Mouse (Mus musculus): ENCODE measurements around the gene Sorcs2.
"Not testable (repeated sequence)": the region's sequence is repeated elsewhere in the genome, so short reads cannot be mapped to it uniquely, and the experiment has no call there.

The Sorcs2 gene

DNA sequence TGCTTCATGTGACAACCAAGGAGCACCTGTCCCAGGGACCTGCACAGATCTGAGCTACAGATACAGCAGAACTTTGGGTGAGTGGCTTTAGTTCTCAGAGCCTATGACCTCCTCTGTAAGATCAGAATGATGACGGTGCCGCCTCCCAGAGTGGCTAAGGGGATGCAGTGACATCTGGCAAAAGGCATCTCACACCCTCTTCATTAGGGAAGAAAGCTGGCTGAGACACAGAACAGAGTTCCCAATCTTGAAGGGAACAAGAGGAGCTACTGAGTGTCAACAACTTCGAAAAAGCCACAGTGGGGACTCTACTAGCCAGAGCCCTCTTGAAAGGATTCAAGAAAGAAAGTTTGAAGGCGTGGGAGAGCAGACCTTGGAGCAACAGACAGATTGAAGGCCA, 100.7 kb downstream of the Sorcs2 start:
- DNase-seq, result no peak

DNA sequence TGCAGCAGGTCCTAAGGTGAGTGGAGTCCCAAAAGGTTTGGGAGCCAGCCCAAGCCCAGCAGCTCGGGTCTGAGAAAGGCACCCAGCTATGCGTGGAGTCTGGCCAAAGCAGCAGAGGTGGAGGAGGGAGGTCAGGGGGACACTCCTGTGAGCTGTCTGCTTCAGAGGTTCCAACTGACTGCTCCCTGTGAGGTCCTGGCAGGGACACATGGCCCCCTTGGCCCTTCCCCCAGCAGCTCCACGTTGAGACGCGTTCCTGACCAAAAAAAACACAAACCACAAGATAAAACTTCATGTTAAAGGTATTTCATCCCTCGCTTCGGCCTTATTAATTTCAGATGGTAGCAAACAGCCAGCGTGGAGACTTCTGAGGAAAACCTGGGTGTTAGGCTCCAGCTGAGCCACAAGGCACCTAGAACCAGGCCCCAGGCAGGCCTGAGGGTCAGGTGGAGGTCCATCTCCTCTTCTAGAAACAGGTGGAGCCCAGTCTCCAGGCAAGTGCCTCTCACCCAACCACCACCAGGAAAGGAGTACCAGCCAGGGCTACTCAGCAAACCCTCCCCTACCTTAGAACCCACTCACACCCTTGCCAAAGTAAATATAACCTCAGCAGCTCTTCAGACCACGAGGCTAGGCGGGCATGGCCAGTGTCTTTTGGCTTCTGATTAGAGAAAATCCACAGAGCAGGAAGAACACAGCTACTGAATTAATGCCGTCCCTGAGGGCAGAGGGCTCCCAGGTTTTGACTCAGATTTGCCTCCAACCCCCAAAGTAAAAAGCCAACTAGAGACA, 104.6 kb downstream of the Sorcs2 start:
- peak; percentile 22 to 54 for DNase-seq

DNA sequence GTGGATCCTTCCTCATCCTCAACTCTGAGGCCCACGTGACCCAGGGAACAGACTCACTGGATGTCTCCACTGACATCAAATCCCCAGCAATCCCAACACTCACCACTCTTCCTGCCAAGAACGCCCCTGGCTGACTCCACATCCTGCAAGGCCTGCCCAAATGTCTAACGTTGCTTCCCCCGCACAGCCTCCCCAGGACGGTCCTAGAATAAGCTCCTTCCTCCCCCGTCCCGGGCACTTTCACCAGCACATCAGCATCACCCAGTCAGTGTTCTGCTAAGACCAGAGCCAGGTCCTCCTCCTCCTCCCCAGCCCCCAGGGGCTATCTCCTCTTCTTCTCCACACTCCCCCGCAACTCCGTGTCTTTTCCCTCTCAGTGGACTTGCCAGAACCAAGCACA, 105.6 kb downstream of the Sorcs2 start:
- DNase-seq, result peak; percentile 35 to 65

DNA sequence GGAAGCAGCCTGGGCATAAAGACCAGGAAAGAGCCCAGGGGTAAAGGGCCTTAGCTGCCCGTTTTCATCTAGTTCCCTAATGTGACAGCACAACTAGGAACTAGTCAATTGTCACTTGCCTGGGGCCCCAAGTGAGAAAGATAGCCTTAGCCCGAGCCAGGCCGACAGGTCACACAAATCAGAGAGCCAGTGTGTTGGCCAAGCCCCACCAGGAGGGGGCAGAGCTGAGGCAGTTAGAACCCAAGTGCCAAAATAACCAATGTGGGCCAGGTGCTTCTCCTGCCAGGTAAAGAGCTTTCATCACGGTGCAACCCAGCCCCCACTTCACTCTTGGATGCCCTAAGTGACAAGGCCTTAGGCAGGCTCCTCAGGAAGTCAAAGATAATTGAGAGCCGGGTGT, 106.7 kb downstream of the Sorcs2 start:
- peak; percentile 41 to 44 for DNase-seq

DNA sequence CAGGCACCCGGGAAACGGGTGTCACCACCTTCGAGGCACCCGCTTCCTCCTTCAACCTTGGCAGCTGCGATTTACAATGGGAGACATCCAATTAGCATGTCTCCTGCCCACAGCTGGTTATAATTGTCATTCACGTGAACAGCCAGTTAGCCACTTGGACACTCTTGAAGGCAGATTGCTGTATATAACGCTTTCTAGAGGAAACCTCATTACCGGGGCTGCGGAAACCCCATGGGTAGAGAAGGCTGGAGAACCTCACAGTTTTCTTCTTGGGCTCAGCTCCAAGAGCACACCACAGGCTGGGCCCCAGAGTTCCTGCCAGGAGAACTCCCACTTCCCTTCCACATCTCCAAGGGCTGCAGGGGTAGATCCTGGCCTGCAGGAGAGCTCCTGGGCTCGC, 112.5 kb downstream of the Sorcs2 start:
- DNase-seq, result peak; percentile 27 to 37

DNA sequence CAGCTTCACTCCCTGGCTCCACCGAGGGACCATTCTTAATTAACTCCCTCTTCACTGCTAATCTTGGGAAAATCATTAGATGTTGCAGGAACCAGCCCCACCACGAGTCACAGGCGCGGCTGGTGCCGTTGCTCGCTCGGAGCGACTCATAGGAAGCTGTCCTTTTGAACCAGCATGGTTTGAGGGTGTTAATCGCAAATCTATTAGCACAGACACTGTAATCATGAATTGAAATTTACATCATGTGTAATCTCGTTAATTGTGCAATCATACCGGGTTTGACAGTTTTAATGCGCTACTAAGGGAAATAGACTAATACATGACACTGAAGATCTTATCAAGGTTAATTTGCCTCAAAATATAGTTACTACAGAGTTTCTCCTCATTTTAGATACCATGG, 118.0 kb downstream of the Sorcs2 start:
- no peak for DNase-seq

DNA sequence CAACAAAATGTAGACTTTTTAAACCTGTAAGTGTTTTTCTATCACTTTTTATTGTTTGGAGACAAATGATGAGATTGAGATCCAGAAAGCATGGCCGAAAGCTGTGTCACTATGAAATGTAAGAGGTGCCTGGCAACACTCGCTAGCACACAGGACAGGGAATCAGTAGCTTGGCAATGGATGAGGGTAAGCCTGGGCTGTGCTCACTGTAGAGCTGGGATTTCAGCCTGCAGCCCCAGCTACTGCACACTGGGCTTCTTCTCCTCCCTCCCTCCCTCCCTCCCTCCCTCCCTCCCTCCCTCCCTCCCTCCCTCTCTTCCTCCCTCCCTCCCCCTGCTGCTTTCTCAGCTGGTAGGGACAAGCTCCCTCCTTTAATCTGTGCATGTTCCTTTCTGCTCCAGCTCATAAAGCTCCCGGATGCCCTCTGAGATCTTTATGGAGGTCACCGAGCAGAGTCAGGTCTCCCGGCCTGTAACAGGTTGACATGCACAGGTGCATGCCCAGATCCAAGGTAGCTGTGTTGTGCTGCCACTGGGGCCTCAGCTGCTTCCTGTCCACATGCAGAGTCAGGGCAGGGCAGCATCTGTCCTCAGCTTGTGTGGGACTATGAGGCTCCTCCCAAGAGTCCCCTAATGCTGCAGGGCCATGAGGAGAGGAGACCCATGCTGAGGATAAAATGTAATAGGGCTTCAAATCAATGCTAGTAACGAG, 123.1 kb downstream of the Sorcs2 start:
- no peak for DNase-seq

DNA sequence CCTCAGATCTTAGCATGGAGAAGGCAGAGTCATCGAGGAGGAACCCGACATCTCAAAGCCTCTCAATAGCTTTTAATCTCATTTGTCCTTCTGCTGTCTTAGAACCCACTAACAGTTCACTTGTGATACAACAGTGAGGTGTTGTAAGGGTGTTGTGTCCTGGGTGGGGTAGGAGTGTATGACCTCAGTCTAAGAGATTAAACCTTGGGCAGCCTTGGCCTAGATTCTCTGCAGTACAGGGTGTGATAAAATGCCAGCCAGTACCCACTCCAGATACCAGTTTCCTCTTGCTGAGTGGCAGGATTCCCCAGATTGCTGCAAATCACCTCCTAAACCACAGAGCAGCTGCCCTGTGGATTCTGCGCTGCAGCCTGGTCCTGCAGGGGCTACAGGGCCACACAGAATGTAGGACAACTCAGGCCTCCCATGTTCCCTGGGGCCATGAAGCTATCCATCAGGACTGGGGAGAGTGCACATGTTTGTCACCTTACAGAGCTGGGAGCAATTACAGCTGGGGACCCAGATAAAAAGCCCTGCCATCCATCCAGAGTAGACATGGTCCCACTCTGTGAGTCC, 130.7 kb downstream of the Sorcs2 start:
- DNase-seq, result no peak

DNA sequence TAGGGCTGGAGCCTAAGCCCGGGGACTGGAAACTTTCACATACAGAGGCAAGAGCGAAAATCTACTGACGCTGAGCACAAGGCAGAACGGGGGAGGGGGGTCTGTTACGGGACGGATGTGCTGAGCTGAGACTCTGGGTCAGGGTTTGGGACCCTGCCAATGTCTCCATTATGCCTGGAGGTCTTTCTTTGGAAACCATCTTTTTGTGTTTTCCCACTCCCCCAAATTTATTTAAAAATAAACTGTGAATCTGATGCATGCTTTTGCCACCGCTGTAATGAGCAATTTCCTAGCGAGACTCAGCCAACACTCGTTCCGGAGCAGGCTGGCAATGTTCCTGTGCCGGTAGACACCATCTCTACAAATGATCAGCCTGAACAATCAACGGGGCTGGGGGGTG, 137.1 kb downstream of the Sorcs2 start:
- peak; percentile 37 to 41 for DNase-seq

DNA sequence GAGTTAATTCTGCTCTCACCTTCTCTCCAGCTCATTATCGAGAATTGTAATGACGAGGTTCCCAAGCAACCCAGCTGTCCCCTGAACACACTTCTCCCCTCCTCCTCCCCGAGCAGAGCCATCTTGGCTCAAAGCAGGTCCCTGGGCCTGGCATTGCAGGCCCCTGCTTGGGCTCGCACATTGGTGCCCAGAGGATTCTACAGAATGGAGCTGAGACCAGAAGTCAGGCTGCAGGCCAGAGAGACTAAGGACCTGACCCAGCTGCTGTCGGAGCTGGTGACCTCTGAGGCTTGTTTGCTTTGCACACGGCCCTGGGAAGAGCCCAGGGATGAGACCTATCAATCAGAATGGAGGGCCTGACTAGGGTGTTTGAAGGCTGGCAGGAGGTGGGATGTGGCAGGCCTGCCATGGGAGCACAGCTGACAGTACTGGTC, 138.2 kb downstream of the Sorcs2 start:
- DNase-seq, result no peak

DNA sequence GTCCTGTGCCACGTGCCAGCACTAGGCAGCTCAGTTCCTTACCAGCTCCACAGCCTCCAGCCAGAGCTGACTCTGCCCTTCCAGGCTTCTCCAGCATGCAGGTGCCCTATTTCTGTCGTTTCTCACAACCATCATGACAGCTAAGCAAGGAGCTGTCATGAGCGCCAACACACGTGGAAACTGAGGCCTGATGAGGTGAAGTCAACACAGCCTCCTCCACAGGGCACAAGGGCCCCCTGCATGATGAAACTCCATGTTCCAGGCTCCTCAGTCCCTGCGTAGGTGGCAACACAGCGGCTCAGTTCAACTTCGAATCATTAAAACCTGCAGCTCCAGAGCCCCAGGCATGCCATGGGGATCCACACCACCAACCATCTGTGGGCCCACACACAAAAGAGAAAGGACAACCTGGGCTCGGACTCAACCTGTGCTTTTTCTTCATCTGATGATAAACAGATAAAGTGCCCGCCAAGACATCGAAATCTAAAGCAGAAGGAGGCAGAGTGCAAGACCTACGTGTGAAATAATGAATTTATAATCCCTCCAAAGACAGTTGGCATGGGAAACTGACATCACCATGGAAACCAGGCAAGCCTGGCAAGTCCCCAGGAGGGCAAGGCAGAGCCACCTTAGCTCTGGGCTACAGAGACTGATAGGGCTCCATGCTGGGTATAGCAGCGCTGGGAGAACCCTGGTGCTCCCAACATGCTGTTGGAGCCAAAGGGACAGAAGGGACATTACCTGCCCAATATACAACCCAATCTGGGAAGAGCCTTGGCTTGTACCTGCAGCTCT, 139.4 kb downstream of the Sorcs2 start:
- DNase-seq, result no peak

DNA sequence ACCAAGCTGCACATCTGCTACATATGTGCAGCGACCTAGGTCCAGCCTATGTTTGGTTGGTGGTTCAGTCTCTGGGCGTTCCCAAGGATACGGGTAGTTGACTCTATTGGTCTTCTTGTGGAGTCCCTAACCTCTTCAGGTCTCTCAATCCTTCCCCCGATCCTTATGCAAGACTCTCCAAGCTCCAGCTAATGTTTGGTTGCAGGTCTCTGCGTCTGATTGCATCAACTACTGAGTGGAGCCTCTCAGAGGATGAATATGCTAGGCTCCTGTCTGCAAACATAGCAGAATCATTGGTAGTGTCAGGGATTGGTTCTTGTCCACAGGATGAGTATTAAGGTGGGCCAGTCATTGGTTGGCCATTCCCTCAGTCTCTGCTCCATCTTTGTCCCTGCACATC, 140.9 kb downstream of the Sorcs2 start:
- no peak for DNase-seq

DNA sequence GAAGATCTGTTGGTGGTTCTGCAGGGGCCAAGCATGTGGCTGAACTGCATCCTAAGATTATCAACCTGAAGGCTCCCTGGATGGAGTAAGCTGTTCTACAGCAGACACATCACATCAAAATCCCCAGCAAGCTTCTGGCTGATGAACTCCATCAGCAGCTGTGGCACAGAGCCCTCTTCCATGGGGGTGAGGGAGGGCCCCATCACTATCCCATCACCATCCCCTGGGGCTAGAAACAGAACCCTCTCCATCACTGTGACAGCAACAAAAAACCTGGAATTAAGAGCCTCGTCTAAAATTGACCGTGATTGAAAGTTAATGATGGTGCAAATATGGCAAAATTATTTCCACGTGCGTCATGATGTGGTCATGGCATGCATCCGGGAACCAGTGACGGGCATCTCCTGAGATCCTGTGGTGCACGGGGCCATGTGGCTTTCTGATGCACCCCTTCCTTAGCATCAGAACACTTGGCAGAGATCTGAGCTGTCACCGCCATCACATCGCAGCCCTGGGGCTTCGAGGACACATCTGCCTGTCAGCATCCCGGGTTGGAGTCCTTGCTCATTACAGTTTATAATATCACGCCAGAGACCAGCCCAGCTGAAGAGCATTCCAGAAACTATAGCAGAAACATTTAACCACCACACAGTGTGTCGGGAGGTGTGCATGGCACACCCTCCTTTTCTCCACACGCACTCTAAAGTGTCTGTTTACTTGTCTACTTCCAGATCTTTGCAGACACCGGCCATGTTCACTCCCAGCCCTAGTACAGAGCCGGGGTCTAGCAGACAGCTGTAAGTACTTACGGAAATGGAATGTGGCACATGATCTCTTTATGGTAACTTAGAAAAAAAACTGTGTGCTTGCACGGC, 143.1 kb downstream of the Sorcs2 start:
- no peak for DNase-seq

DNA sequence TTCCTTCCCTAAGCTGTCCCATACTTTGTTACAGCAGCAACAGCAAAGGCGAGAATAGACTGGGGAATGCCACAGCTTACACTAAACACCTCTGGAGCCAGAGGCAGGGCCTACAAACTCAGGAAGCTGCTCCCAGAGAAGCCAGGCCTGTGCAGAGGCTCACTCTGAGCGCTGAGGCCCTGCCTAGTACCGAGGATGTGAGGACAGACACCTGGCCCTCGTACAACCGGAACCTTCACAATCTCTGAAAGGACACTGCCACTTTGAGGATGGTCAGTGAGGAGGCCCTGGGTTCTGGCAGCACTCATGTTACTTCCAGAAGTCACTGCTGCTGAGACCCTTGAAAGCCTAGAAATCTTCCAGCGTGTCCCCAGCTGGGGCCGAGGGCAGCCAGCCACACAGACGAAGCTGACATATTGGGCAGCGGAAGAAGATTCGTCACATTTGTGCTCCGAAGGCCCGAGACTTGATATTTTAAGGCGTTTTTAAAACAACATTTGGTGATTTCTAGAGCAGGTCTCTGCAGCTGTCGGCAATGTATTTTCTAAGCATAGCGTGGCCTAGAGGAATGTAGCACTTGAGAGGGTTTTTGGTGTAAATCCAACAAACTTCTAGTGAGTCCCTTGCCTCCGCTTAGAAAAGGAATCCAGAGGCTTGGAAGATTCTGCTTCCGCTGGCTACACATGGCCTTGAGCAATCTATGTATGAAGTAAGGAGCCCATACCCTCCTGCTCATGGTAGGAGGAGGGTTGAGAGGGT, 145.0 kb downstream of the Sorcs2 start:
- peak; percentile 55 to 62 for DNase-seq

DNA sequence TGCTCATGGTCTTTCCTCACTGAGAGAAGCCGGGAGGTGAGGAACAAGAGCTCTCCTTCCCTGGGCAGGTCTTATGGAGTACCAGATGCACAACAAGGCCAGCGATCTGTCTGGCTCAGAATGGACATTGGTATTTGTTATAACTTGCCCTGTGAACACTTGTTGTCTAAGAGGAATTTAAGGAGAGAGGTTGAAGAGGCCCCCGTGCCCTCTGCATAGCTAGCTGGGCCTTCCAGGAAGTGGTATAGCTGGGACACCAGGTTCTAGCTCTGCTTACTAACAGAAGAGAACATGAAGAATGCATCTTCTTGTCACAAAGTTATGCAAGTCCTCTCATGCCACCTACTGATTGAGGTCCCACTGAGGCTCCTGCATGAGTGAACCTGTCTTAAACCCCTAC, 149.9 kb downstream of the Sorcs2 start:
- no peak for DNase-seq

DNA sequence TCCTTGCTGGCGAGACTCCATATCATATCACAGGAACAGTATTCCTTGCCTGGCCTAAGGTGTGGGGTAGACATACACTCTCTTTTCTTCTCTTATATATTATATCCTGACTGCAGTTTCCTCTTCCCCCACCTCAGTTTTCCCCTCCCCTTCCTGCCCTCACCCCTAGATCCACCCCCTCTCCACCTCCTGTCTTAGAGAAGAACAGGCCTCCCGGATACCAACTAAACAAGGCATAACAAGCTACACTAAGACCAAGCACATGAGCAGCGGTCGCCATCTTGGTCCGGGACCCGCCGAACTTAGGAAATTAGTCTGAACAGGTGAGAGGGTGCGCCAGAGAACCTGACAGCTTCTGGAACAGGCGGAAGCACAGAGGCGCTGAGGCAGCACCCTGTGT, 160.4 kb downstream of the Sorcs2 start:
- not testable (repeated sequence) for DNase-seq

DNA sequence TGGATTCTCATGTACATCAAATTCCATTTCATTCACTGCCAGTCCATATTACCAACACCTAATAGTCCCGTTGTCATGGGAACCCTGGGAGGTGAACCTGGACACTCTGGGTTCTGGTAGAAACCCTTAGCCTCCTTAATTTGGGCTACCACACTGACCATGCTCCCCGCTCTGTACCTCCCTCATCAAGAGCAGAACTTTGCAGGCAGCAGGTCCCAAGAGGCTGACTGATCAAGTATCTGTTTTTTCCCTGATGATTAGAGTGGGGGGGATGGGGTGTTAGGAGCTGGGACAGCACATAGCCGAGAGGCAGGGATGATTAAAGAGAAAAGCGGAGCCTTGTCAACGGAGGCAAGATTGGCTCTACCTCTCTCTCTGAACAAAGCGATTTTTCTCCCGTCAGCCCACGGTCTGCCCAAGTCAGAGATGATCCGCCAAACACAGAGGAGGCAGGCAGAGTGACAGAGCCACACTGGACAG, 167.6 kb downstream of the Sorcs2 start:
- no peak for DNase-seq

DNA sequence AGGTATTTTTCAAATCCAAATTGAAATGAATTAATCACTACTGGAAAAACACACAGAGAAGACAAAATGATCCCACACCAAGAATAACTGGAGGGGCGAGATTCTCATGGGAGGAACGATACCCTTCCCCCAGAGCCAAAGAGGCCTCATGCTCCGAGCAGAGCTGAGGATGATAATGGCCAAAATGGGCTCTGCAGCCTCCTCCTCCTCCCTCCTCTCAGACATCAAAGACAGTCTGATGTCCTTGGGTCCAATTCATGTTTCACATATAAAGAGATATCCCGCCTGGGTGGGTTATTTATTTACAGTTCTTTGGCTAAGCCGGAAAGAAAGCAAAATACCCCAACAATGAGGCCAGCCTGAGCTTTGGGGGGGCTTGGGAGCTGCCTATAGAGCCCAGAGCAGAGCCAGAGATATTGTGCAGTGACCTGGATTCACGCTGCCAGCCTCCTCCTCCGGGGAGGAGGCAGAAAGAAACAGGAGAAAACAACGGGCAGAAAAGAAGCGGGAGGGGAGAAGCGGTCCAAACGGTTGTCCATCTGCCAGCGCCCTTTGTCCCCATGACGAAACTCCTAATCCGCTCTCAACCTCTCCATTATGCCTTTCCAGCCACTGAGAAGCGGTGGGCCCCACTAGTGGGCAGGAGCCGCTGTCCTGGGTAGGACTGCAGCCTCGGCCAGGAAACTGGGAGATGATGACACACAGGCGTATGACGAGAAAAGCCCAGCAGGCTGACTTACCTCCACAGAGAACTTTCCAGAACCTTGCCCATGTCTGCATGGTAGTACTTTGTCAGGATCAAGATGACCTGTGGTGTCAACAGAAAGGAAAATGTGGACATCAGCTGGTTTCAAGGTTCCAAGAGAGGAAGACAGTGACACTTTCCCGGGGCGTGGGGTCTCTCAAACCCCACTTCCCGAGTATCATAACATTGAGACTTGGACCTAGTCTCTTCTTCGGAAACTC, 169.3 kb downstream of the Sorcs2 start:
- DNase-seq, result peak in 1 of 2 experiments; percentile 19

DNA sequence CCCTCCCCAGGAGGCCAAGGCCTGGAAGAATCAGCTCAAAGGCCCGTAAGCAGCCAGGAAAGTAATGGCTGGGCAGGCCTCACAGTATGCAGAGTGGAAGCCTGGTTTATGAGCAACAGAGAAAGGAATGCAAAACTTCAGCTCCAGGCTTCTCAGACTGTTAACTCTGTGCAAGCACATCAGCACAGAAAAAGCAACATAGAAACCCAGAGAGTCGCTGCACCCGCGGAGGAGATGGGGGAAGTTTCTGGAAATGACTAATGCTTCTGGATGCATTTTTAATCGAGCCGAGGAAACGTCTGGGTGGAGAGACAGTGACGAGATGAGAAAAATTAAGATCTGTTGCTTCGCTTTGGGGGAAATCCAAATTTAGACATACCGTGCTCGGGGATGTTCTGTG, 171.6 kb downstream of the Sorcs2 start:
- peak; percentile 38 to 60 for DNase-seq

DNA sequence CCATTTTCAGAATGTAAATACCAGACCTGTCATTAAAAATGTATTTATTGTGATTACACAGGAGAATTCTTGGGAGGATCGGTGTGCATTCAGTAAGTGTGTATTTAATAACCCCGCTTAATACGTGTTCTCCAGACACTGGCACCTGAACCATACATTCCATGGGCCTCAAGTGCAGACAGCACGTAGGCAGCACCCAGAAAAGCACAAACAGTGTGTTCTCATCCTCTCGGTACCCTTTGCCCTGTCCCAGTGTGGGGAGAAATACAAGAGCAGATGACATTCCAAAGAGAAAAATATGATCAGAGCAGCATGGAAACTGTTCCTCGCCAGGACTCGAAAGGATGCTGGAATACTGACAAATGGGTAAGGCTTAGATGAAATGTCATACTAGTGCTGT, 172.1 kb downstream of the Sorcs2 start:
- DNase-seq, result no peak

Measured in kidney, postnatal 4 days (tissue).